7 mouse cellular contexts compared by ENCODE assay signal in the genomic region with DNA sequence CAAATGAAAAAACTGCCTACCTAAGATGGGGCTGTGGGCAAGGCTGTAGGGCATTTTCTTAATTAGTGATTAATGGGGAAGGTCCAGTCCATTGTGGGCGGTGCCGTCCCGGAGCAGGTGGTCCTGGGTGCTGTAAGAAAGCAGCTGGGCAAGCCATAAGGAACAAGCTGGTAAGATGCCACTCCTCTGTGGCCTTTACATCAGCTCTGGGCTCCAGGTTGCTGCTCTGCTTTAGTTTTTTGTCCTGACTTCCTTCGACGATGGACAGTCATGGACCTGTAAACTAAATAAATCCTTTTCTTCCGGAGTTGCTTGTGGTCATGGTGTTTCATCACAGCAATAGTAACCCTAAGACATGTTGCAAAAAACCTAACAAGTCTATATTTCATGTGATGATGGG. TPM values are rescaled to one million over a fixed set of nuclear protein-coding genes. Genes with fewer than 3 reads are reported as not detected.
DNase-seq lines count a peak whose midpoint lies in the region; ATAC-seq and TF ChIP-seq lines count a peak whose summit lies in the region.

No protein-coding gene starts in this region.

- no peak overlapping the region for H3K4me2 ChIP-seq in lung, postnatal 0 days (replicated peaks; ENCODE audit: low read depth, low read length)
- peak overlapping the region; percentile 85 for H3K4me2 ChIP-seq in forebrain, embryonic 16.5 days (ENCODE audit: low read length)
- H3K4me2 ChIP-seq in limb, embryonic 15.5 days: peak overlapping the region; percentile 78; the same call in 1 of the 2 replicates

- H3K27ac ChIP-seq in lung, postnatal 0 days (ENCODE audit: low read length): no peak overlapping the region
- H3K27ac ChIP-seq in forebrain, embryonic 16.5 days (ENCODE audit: low read length): peak overlapping the region; percentile 45
- H3K27ac ChIP-seq in limb, embryonic 15.5 days: no peak overlapping the region

- no peak for TF ChIP-seq EP300 in lung, postnatal 0 days (IDR thresholded peaks at IDR 0.05)

- peaks cover 20% of the 10 kb centered on the region for H3K4me1 ChIP-seq in lung, postnatal 0 days (ENCODE audit: insufficient read depth, low read depth, low read length)
- peaks cover 36% of the 10 kb centered on the region for H3K4me1 ChIP-seq in forebrain, embryonic 16.5 days (replicated peaks; ENCODE audit: control insufficient read depth, insufficient read depth, low read length)
- peaks cover 47% of the 10 kb centered on the region for H3K4me1 ChIP-seq in limb, embryonic 15.5 days

- ATAC-seq in lung, postnatal 0 days: no peak
- no peak for ATAC-seq in forebrain, embryonic 16.5 days
- ATAC-seq in limb, embryonic 15.5 days (ENCODE audit: insufficient number of reproducible peaks, low FRiP score, low TSS enrichment, low read depth): no peak

- H3K9ac ChIP-seq in lung, postnatal 0 days (replicated peaks; ENCODE audit: low read depth): no peak overlapping the region
- peak overlapping the region; percentile 33 for H3K9ac ChIP-seq in forebrain, embryonic 16.5 days (replicated peaks; ENCODE audit: low read depth, low read length)
- no peak overlapping the region for H3K9ac ChIP-seq in limb, embryonic 15.5 days

- no peaks in the 10 kb centered on the region for H3K27me3 ChIP-seq in lung, postnatal 0 days (replicated peaks; ENCODE audit: insufficient read depth, low read length)
- no peaks in the 10 kb centered on the region for H3K27me3 ChIP-seq in forebrain, embryonic 16.5 days (replicated peaks; ENCODE audit: control insufficient read depth, insufficient read depth, low read length)
- no peaks in the 10 kb centered on the region for H3K27me3 ChIP-seq in limb, embryonic 15.5 days

- H3K36me3 ChIP-seq in lung, postnatal 0 days (ENCODE audit: insufficient read depth, low read length): no peaks in the 10 kb centered on the region
- no peaks in the 10 kb centered on the region for H3K36me3 ChIP-seq in forebrain, embryonic 16.5 days (ENCODE audit: control insufficient read depth, insufficient read depth)
- no peaks in the 10 kb centered on the region for H3K36me3 ChIP-seq in limb, embryonic 15.5 days

- no peak overlapping the region for H3K4me3 ChIP-seq in lung, postnatal 0 days (ENCODE audit: low read depth, low read length)
- H3K4me3 ChIP-seq in forebrain, embryonic 16.5 days (replicated peaks; ENCODE audit: low read length): peak overlapping the region; percentile 53
- no peak overlapping the region for H3K4me3 ChIP-seq in limb, embryonic 15.5 days

- no peak for TF ChIP-seq CTCF in lung, postnatal 0 days (IDR thresholded peaks at IDR 0.05)

- H3K9me3 ChIP-seq in lung, postnatal 0 days (ENCODE audit: low read length): no peaks in the 10 kb centered on the region
- H3K9me3 ChIP-seq in forebrain, embryonic 16.5 days (ENCODE audit: control insufficient read depth, low read length): no peaks in the 10 kb centered on the region
- no peaks in the 10 kb centered on the region for H3K9me3 ChIP-seq in limb, embryonic 15.5 days

- 11% methylated on average over 6 of the region's 6 CpGs for WGBS in lung, postnatal 0 days
- 4% methylated on average over 6 of the region's 6 CpGs for WGBS in forebrain, embryonic 16.5 days
- WGBS in limb, embryonic 15.5 days: 11% methylated on average over 6 of the region's 6 CpGs

- DNase-seq in lung, postnatal 0 days (ENCODE audit: low spot score): peak; percentile 19
- DNase-seq in lung, postnatal 10 days: no peak
- peak; percentile 39 for DNase-seq in thymus, postnatal 25 days
- DNase-seq in right cerebral cortex, adult 2 months (ENCODE audit: low spot score in 2 of 2): no peak
- no peak for DNase-seq in spleen, adult 12 weeks (ENCODE audit: low spot score)

RNA-seq across cellular contexts. Expression of gene Ccn6, which starts 7.1 kb away (rescaled TPM):
- 0.10 TPM in 1 of 2 replicates, not detected in the other for polyA plus RNA-seq in lung, postnatal 0 days (2015; fragmentation: Nextera tagmentation; extraction: Ambion mirVana)
- 0.38 and 0.67 TPM in 2 replicates for polyA plus RNA-seq in forebrain, embryonic 16.5 days (2015; fragmentation: Nextera tagmentation; extraction: Ambion mirVana)
- 0.67 and 1.2 TPM in 2 replicates for polyA plus RNA-seq in limb, embryonic 15.5 days (2015; fragmentation: Nextera tagmentation; extraction: Ambion mirVana)

RNA-seq across cellular contexts. Expression of gene Tube1, which starts 36.9 kb away (rescaled TPM):
- 1.7 and 1.8 TPM in 2 replicates for polyA plus RNA-seq in lung, postnatal 0 days (2015; fragmentation: Nextera tagmentation; extraction: Ambion mirVana)
- 11.7 and 12.6 TPM in 2 replicates for polyA plus RNA-seq in forebrain, embryonic 16.5 days (2015; fragmentation: Nextera tagmentation; extraction: Ambion mirVana)
- 12.6 and 13.7 TPM in 2 replicates for polyA plus RNA-seq in limb, embryonic 15.5 days (2015; fragmentation: Nextera tagmentation; extraction: Ambion mirVana)

RNA-seq across cellular contexts. Expression of gene Fam229b, which starts 37.0 kb away (rescaled TPM):
- polyA plus RNA-seq in lung, postnatal 0 days (2015; fragmentation: Nextera tagmentation; extraction: Ambion mirVana): 9.0 and 10.2 TPM in 2 replicates
- 27.8 and 28.6 TPM in 2 replicates for polyA plus RNA-seq in forebrain, embryonic 16.5 days (2015; fragmentation: Nextera tagmentation; extraction: Ambion mirVana)
- 7.8 and 9.9 TPM in 2 replicates for polyA plus RNA-seq in limb, embryonic 15.5 days (2015; fragmentation: Nextera tagmentation; extraction: Ambion mirVana)

Comparison
In these comparisons a context has a peak if more than half of its experiments do, and no peak if none do; other contexts are left out.
1. DNase-seq: peak in lung, postnatal 0 days (single experiment) and thymus, postnatal 25 days (single experiment); none in lung, postnatal 10 days (single experiment), right cerebral cortex, adult 2 months (0 of 2) and spleen, adult 12 weeks (single experiment).